Mouse (Mus musculus): ENCODE measurements around the gene Lpgat1. TPM values are rescaled to one million over a fixed set of nuclear protein-coding genes. Genes with fewer than 3 reads are reported as not detected.

Gene Lpgat1
- polyA plus RNA-seq, 1 experiment, result 16.3 TPM

DNA sequence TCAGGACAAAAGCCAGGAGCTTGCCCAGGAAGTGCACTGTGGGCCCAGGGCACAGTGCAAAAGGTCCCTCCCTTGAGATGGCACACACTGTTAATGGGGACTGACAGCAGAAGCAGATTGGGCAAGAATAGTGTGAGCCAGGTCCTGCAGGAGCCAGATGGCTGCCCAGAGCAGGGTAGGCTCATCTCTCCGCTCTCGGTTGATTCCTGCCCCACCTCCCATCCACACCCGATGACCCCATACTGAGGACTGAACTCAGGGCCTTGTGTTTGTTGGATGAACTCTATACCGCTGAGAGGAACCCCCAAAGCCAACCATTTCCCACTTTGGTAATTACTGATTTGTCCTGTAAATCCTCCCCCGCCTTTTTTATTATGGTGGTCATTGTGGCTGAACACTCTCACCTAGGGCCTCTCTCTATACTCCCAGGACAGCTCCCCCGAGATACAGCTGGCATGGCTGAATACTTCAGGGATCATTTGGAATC lies 100.6 kb downstream of the Lpgat1 start:
- TF ChIP-seq CEBPB (IDR thresholded peaks at IDR 0.05; ENCODE audit: insufficient read depth, poor library complexity, severe bottlenecking) (no peak), TCF3 (IDR thresholded peaks at IDR 0.05; ENCODE audit: insufficient read length, low read depth) (no peak), MAX (IDR thresholded peaks at IDR 0.05; ENCODE audit: low read depth) (no peak), E2F4 (IDR thresholded peaks at IDR 0.05; ENCODE audit: insufficient read depth) (no peak), MYOG (IDR thresholded peaks at IDR 0.05; ENCODE audit: control insufficient read depth in 1 of 3, insufficient read depth in 1 of 3, insufficient read length in 2 of 3, low read depth in 2 of 3) (no peak), USF1 (IDR thresholded peaks at IDR 0.05; ENCODE audit: low read depth) (no peak), MYOD1 (IDR thresholded peaks at IDR 0.05; ENCODE audit: control insufficient read depth in 1 of 3, insufficient read length in 2 of 3, low read depth in 2 of 3) (no peak), REST (IDR thresholded peaks at IDR 0.05; ENCODE audit: insufficient read depth, insufficient read length) (no peak), POLR2AphosphoS2 (IDR thresholded peaks at IDR 0.05; ENCODE audit: insufficient read length, low read depth) (no peak), POLR2A (IDR thresholded peaks at IDR 0.05; ENCODE audit: insufficient read length, low read depth) (no peak), SRF (IDR thresholded peaks at IDR 0.05; ENCODE audit: control insufficient read depth, insufficient read length, low read depth) (no peak), TCF12 (IDR thresholded peaks at IDR 0.05; ENCODE audit: insufficient read depth, poor library complexity, severe bottlenecking) (no peak)
- peak overlapping the region; percentile 50 for H3K4me2 ChIP-seq (ENCODE audit: low read depth)

DNA sequence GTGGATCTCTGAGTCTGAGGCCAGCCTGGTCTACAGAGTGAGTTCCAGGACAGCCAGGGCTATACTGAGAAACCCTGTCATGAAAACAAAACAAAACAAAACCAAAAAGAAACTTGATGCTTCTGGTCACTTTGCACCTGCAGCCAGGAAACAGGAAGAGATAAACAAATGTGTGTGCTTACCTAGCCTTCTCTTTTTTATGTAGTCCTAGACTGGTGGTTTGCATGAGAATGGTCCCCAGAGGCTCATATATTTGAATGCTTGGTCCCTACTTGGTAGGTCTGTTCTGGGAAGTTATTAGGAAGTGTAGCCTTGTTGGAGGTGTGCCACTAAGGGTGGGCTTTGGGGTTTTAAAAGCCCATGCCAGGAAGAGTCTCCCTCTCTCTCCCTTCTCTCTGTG lies 101.4 kb downstream of the Lpgat1 start:
- Histone ChIP-seq H3K4me3 (no peak overlapping the region), H3K79me2 (ENCODE audit: control insufficient read depth, insufficient read depth) (peaks cover 18% of the 10 kb centered on the region), H3ac (ENCODE audit: control insufficient read depth, insufficient read length) (no peak overlapping the region), H3K36me3 (ENCODE audit: control insufficient read depth, insufficient read depth) (no peaks in the 10 kb centered on the region), H3K4me2 (ENCODE audit: low read depth) (no peak overlapping the region), H3K27me3 (ENCODE audit: control insufficient read depth, insufficient read depth, insufficient read length) (no peaks in the 10 kb centered on the region)
- TF ChIP-seq MYOD1 (IDR thresholded peaks at IDR 0.05; ENCODE audit: control insufficient read depth in 1 of 3, insufficient read length in 2 of 3, low read depth in 2 of 3), result no peak
- TF ChIP-seq REST (IDR thresholded peaks at IDR 0.05; ENCODE audit: insufficient read depth, insufficient read length), result no peak
- TF ChIP-seq POLR2AphosphoS2 (IDR thresholded peaks at IDR 0.05; ENCODE audit: insufficient read length, low read depth), result no peak
- no peak for TF ChIP-seq TCF3 (IDR thresholded peaks at IDR 0.05; ENCODE audit: insufficient read length, low read depth)
- no peak for TF ChIP-seq E2F4 (IDR thresholded peaks at IDR 0.05; ENCODE audit: insufficient read depth)
- TF ChIP-seq MYOG (IDR thresholded peaks at IDR 0.05; ENCODE audit: control insufficient read depth in 1 of 3, insufficient read depth in 1 of 3, insufficient read length in 2 of 3, low read depth in 2 of 3), result no peak
- TF ChIP-seq TCF12 (IDR thresholded peaks at IDR 0.05; ENCODE audit: insufficient read depth, poor library complexity, severe bottlenecking), result no peak
- TF ChIP-seq SRF (IDR thresholded peaks at IDR 0.05; ENCODE audit: control insufficient read depth, insufficient read length, low read depth), result no peak
- no peak for TF ChIP-seq MAX (IDR thresholded peaks at IDR 0.05; ENCODE audit: low read depth)
- TF ChIP-seq CEBPB (IDR thresholded peaks at IDR 0.05; ENCODE audit: insufficient read depth, poor library complexity, severe bottlenecking), result no peak
- TF ChIP-seq POLR2A (IDR thresholded peaks at IDR 0.05; ENCODE audit: insufficient read length, low read depth), result no peak
- TF ChIP-seq USF1 (IDR thresholded peaks at IDR 0.05; ENCODE audit: low read depth), result no peak

More for the DNA sequence above, 100.6 kb downstream of the Lpgat1 start:
- no peaks in the 10 kb centered on the region for H3K27me3 ChIP-seq (ENCODE audit: control insufficient read depth, insufficient read depth, insufficient read length)
- peaks cover 13% of the 10 kb centered on the region for H3K79me2 ChIP-seq (ENCODE audit: control insufficient read depth, insufficient read depth)
- H3ac ChIP-seq (ENCODE audit: control insufficient read depth, insufficient read length), result no peak overlapping the region
- H3K4me3 ChIP-seq, result no peak overlapping the region
- no peaks in the 10 kb centered on the region for H3K36me3 ChIP-seq (ENCODE audit: control insufficient read depth, insufficient read depth)

DNA sequence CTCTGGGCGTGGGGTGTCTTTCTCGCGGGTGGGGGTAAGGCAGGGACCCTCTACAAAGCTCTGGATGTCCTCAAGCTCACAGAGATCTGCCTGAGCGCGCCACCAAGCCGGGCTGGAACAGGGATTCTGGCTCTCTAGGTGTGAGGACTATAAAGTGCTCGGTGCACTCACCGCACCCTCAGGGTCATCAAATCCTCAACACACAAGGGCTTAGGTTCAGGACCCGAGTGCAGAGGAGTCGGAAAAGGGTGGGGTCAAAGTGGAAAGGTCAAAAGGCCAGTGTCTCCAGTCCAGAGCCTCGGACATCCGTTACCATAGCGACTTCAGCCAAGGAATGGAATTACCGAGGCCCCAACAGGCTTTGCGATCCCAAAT lies 103.3 kb downstream of the Lpgat1 start:
- H3K4me2 ChIP-seq (ENCODE audit: low read depth), result peak overlapping the region; percentile 94
- no peaks in the 10 kb centered on the region for H3K27me3 ChIP-seq (ENCODE audit: control insufficient read depth, insufficient read depth, insufficient read length)
- H3ac ChIP-seq (ENCODE audit: control insufficient read depth, insufficient read length), result peak overlapping the region; percentile 37
- TF ChIP-seq TCF3 (IDR thresholded peaks at IDR 0.05; ENCODE audit: insufficient read length, low read depth) (no peak), MYOD1 (IDR thresholded peaks at IDR 0.05; ENCODE audit: control insufficient read depth in 1 of 3, insufficient read length in 2 of 3, low read depth in 2 of 3) (no peak), E2F4 (IDR thresholded peaks at IDR 0.05; ENCODE audit: insufficient read depth) (no peak), MYOG (IDR thresholded peaks at IDR 0.05; ENCODE audit: control insufficient read depth in 1 of 3, insufficient read depth in 1 of 3, insufficient read length in 2 of 3, low read depth in 2 of 3) (no peak), CEBPB (IDR thresholded peaks at IDR 0.05; ENCODE audit: insufficient read depth, poor library complexity, severe bottlenecking) (no peak), POLR2A (IDR thresholded peaks at IDR 0.05; ENCODE audit: insufficient read length, low read depth) (no peak), SRF (IDR thresholded peaks at IDR 0.05; ENCODE audit: control insufficient read depth, insufficient read length, low read depth) (no peak), REST (IDR thresholded peaks at IDR 0.05; ENCODE audit: insufficient read depth, insufficient read length) (no peak), TCF12 (IDR thresholded peaks at IDR 0.05; ENCODE audit: insufficient read depth, poor library complexity, severe bottlenecking) (no peak), POLR2AphosphoS2 (IDR thresholded peaks at IDR 0.05; ENCODE audit: insufficient read length, low read depth) (no peak), MAX (IDR thresholded peaks at IDR 0.05; ENCODE audit: low read depth) (no peak), USF1 (IDR thresholded peaks at IDR 0.05; ENCODE audit: low read depth) (no peak)
- peaks cover 18% of the 10 kb centered on the region for H3K79me2 ChIP-seq (ENCODE audit: control insufficient read depth, insufficient read depth)
- no peaks in the 10 kb centered on the region for H3K36me3 ChIP-seq (ENCODE audit: control insufficient read depth, insufficient read depth)
- peak overlapping the region; percentile 43 for H3K4me3 ChIP-seq

- TF ChIP-seq MAX (IDR thresholded peaks at IDR 0.05; ENCODE audit: low read depth) (peak; percentile 50), CEBPB (IDR thresholded peaks at IDR 0.05; ENCODE audit: insufficient read depth, poor library complexity, severe bottlenecking) (no peak), TCF3 (IDR thresholded peaks at IDR 0.05; ENCODE audit: insufficient read length, low read depth) (no peak), POLR2A (IDR thresholded peaks at IDR 0.05; ENCODE audit: insufficient read length, low read depth) (peak; percentile 71), POLR2AphosphoS2 (IDR thresholded peaks at IDR 0.05; ENCODE audit: insufficient read length, low read depth) (peak; percentile 38), E2F4 (IDR thresholded peaks at IDR 0.05; ENCODE audit: insufficient read depth) (peak; percentile 92), TCF12 (IDR thresholded peaks at IDR 0.05; ENCODE audit: insufficient read depth, poor library complexity, severe bottlenecking) (no peak), SRF (IDR thresholded peaks at IDR 0.05; ENCODE audit: control insufficient read depth, insufficient read length, low read depth) (no peak), REST (IDR thresholded peaks at IDR 0.05; ENCODE audit: insufficient read depth, insufficient read length) (no peak), USF1 (IDR thresholded peaks at IDR 0.05; ENCODE audit: low read depth) (peak; percentile 68), MYOG (IDR thresholded peaks at IDR 0.05; ENCODE audit: control insufficient read depth in 1 of 3, insufficient read depth in 1 of 3, insufficient read length in 2 of 3, low read depth in 2 of 3) (no peak), MYOD1 (IDR thresholded peaks at IDR 0.05; ENCODE audit: control insufficient read depth in 1 of 3, insufficient read length in 2 of 3, low read depth in 2 of 3) (no peak)
- no peaks in the 10 kb centered on the region for H3K27me3 ChIP-seq (ENCODE audit: control insufficient read depth, insufficient read depth, insufficient read length)
- peak within 1 kb of the TSS; percentile 37 for H3ac ChIP-seq (ENCODE audit: control insufficient read depth, insufficient read length)
- H3K4me2 ChIP-seq (ENCODE audit: low read depth), result peak within 1 kb of the TSS; percentile 94
- H3K79me2 ChIP-seq (ENCODE audit: control insufficient read depth, insufficient read depth), result peaks cover 18% of the 10 kb centered on the region
- peak within 1 kb of the TSS; percentile 43 for H3K4me3 ChIP-seq
- no peaks in the 10 kb centered on the region for H3K36me3 ChIP-seq (ENCODE audit: control insufficient read depth, insufficient read depth)
Measured at GRCm38 (mm10) chr1:191821326-191822091, 103.9 kb downstream of the Lpgat1 start, which contains the start of gene Nek2. Gene Nek2 (plus strand): TSS chr1:191821444.
